Mouse (Mus musculus) cerebellum, adult 11-12 months (tissue): Measurements from ENCODE around the gene Mgrn1.

Experiments
- DNase-seq: peaks from one replicate; pipeline ENCODE4 v3.0.0; 2022

Mgrn1 gene

GRCm38 (mm10) chr16:4942868-4943267 lies 56.8 kb downstream of the Mgrn1 start:
- no peak for DNase-seq

DNA sequence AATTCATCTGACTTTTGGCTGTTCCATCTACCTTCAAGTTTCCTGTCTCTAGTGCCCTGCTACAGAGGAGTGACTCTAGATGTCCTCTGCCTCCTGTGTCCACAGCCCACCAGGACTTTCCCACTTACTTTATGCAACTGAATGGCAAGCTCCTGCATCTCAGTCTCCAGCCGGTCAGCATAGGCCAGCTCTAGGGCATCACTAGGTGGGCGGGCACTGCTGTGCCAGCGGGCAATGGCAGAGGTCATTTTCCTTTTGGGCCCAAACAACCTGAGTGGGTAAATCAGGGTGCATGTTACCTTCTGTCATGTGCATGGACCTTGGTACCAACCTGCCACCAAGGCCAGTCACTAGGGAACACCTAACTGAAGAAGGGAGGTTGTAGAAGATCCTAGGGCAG lies 57.4 kb downstream of the Mgrn1 start:
- DNase-seq, result no peak

DNA sequence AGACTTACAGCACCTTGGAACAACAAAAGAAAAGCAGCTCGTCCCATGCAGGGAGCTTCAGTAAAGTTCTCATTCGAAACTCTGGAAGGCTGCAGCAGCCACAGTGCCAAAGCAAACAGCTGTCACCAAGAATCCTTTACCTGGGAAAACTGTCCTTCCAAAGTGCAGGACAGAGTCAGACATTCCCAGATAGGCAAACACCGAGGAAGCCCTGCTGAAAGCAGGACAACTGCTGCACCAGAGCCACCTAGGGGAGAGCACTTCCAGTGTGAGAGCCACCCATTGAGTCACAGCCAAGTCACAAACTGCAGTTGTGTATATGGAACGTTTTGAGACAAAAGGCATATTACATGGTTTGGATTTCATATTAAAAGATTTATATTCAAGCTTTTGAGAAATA lies 59.4 kb downstream of the Mgrn1 start:
- DNase-seq, result no peak

DNA sequence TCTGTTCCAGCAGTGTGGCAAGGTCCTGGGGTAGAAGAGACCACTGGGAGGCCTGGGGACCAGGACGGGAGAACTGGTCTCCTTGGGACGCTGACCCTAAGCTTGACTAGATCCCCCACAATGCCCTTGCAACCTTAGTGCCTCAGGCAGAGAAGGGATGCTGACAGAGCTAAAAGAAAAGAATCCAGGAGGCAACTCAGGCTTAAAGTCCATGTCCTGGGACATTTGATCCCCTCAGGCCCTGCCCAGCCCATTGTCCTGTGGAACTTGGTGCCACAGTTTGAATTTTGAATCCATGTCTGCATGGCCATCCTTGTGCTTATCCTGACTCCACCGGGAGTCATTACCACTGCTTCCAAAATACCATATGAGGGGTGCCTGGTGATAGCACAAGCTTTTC lies 60.1 kb downstream of the Mgrn1 start:
- DNase-seq, result no peak

DNA sequence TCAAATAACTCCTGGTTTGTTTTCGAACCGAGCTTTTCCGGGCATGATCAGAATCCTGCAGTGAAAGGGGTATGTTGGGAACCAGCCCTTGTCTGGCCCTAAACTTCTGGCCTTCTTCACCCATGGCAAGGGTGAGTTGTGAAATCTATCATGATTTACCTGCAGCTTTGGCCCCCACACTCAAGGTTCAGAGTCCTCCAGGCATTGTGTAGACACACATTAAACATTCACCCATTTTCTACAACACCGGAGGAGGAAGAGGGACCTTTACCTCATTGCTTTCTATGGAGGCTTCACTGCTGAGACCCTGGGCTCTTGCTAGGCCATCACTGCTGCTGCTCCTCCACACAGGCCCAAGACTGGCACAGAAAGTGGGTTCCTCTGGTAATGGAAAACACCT lies 61.3 kb downstream of the Mgrn1 start:
- DNase-seq, result no peak

DNA sequence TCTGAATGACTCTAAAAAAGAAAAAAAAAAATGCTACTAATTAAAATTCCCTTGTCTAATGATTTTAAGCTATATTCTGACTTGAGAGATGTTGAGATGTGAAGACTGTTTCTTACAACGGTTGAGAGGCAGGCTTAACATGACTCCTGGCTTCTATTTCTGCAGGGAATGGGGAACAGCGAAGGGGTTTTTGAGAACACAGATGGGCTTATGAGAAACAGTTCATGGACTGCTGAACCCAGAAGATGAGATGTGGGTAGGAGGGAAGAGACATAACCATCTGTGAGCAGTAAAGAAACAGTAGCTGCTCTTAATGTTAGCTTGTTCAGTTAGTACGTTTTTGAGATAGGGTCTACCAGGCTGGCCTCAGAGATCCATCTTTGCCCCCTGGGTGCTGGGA lies 70.6 kb downstream of the Mgrn1 start:
- DNase-seq, result no peak

DNA sequence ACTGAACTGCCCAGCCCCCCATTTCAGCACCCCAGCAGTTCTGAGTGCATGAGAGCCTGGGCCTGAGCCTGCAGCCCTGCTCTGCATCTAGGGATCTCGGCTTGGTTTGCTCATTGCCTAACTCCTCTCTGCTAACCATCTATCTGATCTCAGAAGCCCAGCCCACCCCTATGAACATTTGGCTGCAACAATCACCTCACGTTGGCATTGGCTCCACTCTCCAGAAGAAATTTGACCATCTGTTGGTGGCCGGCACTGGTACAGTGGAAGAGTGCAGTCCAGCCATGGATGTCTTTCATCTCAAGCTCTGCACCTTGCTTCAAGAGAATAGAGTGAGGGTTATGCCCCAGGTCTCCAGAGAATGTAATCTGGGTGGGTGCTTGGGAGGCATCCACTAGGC lies 71.4 kb downstream of the Mgrn1 start:
- DNase-seq, result peak; percentile 77

DNA sequence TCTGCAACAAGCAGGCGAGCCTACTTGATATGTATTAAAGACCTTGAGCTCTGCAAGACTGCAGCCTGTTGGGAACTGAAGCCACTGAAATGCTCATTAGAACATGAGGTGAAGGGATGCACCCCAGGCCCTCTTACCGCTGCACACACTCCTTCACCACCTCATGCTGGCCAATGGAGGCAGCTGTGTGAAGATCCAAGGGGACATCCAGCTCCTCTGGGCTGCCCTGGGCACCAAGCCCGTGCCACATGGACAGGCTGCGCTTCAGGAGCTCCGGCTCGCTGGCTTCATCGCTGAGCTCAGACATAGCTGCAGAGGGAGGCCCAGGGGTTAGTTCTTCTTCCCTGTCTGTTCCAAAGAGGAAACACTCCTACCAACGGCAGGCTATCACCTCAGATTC lies 74.2 kb downstream of the Mgrn1 start:
- no peak for DNase-seq

DNA sequence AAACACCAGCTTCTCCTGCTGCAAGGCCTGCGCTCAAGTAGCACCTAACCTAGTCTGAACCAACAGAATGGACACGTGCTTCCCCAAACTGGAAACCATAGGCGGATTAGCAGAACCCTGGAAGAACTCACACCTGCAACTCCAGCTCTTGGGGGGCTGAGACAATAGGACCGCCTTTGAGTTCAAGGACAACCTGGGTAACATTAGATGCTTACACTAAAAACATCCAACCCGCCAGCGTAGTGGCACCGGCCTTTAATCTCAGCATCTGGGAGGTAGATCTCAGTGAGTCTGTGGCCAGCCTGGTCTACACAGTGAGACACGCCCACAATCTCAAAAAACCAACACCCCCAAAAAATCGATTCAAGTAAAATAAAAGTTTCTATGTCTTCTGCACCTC lies 77.3 kb downstream of the Mgrn1 start:
- no peak for DNase-seq

DNA sequence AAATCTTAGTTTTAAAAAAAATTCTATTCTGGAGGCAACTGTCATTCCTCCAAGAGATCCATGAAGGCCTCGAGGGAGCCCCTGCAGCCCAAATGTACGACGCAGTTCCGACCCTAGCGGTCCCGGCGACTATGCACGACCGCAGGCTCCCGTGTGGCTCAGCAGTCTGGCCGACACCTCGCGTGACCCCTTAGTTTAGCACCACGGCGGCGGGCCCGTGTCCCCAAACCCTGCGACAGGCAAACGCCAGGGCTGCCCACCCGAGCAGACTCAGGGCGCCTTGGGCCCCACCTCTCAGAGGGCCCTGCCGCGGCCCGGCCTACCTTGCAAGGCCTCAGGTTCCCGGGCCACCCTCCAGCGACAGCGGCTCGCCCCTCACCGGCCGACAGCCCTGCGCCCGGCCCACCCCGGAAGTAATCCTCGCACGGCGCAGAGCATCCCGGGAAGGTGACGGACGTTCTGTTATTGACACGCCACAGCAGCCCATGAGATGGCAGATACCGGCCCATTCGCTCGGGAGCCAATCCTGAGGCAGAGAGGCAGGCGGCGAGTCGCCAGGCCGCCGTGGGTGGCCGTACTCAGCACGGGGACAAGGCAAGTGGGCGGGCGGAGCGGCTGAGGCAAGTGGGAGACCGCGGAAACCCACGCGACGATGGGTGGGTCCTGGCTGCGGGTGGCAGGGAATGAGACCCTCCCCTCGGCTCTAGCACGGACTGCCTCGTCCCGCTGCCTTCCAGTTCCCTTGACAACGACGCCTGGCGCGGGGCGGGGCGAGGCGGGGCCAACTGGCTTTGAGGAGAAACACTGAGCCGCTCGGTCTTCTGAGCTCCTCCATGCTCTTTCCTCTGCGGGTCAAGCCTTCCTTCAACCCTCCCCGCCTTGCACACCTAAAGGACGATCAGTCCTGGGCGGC lies 78.0 kb downstream of the Mgrn1 start, which contains the start of gene Anks3:
Gene Anks3, minus strand, starts transcription at position 409 of the 913 bp plus-strand sequence.
- peak; percentile 99 for DNase-seq

GRCm38 (mm10) chr16:4964731-4965391 lies 78.8 kb downstream of the Mgrn1 start:
- DNase-seq, result no peak

- peak; percentile 76 for DNase-seq
Measured at GRCm38 (mm10) chr16:4965392-4966129, 79.5 kb downstream of the Mgrn1 start.

DNA sequence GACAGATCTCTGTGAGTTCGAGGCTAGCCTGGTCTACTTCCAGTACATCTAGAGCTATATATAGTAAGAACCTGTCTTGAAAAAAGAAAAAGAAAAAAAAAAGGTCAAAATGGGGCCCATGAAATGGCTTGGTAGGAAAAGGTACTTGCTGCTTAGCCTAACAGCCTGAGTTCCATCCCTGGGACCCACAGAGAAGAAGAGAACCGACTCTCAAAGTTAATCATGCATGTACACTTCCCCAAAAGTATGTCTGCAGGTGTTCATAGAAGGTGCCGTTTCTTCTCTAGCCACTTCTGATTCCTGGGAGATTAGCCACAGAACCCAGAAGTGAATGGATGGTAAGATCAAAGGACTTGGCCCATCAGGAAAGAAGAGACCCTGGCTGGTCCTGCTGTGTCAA lies 82.4 kb downstream of the Mgrn1 start:
- DNase-seq, result no peak

- peak; percentile 9 for DNase-seq
Measured at GRCm38 (mm10) chr16:4969055-4969843, 83.2 kb downstream of the Mgrn1 start.

DNA sequence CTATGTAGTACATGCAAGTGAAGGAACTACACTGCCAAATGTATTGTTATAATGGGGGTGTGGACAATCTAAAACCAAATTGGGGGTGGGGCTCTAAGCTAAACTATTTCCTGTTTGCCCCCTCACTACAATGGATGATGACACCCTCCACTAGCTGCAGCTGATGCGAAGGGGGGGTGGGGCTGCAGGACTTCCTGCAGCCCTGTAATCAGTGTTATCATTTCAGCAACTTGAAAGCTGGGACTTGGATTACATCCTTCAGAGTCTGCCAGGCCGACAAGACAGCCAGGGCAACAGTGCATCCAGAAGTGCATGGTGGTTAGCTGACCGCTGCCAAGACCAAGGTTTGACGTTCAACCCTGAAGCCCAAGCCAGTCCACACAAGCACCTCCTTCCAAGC lies 85.6 kb downstream of the Mgrn1 start:
- no peak for DNase-seq

DNA sequence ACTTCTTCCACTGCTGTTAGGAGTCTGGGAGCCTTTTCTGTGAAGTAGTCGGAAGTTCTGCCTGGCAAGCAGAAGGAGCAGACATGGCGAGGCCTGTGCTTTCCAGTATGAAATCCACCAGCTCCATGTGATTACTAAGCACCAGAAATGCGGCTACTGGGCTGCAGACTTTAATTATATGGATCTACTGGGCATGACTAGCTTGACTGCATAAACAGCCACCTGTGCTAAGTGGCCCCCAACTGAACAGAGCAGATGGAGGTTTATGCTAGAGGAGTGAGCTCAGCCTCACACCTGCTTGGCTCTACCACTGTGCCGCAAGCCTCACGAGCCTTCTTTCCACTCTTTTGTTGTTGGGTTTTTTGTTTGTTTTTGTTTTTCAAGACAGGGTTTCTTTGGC lies 88.5 kb downstream of the Mgrn1 start:
- DNase-seq, result peak; percentile 76

- DNase-seq, result peak; percentile 83
Measured at GRCm38 (mm10) chr16:4976180-4976579, 90.1 kb downstream of the Mgrn1 start.

DNA sequence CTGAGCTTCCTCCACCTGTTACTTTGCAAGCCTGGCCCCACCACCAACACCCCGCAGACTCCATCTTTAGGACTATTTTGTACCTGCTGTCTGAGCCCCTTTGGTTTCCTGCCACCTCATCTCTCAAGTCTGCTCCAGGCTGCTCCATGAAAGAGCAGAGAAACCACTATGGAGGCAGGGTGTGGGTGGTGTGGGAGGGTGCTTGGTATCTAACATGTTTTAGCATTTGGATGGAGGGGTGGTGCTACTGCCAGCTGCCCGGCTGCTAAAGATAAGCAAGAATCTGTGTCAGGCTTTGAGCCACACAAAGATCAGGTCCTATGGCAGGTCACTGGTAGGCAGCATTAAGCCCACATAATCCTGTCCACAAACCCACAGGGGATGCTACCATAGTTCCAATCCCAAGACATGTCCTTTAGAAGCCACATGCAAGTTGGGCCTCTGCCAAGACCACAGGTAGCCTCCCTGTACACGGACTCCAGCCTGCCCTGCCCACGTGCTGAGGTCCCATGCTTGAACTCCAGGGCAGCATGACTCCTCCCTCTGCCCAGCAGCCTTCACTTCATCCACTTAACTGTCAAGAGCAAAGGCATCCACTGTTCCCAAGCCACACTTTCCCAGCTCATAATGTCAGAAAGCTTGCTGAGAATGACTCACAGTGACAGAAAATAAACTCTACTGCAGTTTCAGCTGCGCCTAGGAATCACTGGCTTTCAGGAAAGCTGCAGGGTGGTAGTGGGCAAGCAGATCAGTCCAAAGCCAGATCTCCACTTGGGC lies 92.4 kb downstream of the Mgrn1 start:
- no peak for DNase-seq

- no peak for DNase-seq
Measured at GRCm38 (mm10) chr16:4979755-4980380, 93.8 kb downstream of the Mgrn1 start.

DNA sequence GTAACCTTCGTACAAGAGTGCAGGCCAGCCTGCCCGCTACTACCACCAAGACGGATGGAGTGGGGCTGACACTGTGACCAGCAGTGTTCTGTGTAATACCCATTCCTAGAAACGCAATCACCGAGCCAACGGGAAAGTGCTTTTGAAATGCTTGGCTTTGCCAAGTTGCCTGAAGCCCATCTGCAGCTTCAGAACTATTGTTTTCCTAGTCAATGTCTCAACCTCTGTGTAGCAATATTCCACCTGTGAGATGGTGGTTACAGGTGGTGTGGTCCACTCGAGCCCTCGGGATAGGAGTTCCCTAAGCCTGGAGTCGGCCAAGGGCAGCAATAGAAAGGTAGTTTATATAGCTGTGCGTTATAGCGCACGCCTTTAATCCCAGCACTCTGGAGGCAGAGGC lies 98.7 kb downstream of the Mgrn1 start:
- no peak for DNase-seq
